Mouse (Mus musculus): ENCODE data around the gene Prdm1.

Prdm1 gene

DNA sequence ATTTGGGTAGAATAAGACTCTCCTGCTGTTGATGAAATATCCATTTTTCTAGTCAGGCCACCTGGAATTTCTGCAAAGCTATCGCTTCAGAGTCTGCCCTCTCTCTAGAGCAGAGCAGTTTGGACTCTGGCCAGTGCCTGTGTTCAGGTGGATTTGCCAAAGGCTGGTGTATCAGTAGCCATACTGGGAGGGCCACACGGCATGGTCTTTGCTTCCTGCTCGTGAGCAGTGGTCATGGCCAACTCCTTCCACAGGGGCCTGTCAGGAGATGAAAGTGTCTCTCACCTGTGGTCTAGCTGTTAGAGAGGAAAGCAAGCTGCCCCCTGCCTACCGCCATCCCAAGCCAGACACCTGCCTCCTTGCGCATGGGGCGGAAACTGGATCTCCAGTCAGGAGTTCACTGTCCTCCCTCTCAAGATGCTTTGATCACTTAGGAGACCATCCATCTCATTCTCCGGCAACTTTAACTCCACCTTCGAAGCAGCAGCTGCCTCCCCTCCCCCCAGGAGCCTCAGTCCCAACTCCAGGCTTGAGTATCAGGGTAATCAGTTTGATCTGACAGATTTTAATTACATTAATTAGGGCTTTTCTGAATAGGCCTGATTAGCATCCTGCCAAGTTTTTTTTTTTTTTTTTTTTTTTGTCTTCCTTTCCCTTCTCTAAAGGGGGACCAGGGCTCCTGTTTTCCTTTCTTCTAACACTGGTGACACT lies 35.3 kb downstream of the Prdm1 start:
- in situ Hi-C loops (cut with MboI, MseI): no loop called here

GRCm38 (mm10) chr10:44490899-44491422 lies 37.3 kb downstream of the Prdm1 start:
- in situ Hi-C loops (cut with MboI, MseI): no loop called here

GRCm38 (mm10) chr10:44487132-44487531 lies 41.2 kb downstream of the Prdm1 start:
- in situ Hi-C loops (cut with MboI, MseI): no loop called here

- in situ Hi-C loops (cut with MboI, MseI): no loop called here
Observed at GRCm38 (mm10) chr10:44484077-44484476, 44.2 kb downstream of the Prdm1 start.

DNA sequence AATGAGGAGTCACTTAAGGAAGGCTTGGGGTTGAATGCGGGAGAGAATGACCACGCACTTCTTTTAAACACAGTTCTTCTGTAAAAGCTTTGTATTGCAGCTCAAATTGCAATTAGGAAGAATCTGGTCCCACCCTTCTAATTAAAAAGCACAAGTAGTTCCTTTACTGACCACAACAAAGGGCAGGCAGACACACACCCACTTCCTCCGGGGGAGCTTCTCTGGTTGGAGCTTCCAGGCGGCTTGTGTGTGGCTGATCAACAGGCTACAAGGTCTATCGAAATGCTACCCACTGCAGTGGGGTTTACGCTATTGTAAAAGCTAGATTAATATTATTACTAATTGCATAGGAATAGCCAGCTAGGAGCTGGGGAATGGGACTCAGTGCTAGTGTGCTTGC lies 45.2 kb downstream of the Prdm1 start:
- in situ Hi-C loops (cut with MboI, MseI): no loop called here

- in situ Hi-C loops (cut with MboI, MseI): no loop called here
Observed at GRCm38 (mm10) chr10:44481379-44481778, 46.9 kb downstream of the Prdm1 start.

DNA sequence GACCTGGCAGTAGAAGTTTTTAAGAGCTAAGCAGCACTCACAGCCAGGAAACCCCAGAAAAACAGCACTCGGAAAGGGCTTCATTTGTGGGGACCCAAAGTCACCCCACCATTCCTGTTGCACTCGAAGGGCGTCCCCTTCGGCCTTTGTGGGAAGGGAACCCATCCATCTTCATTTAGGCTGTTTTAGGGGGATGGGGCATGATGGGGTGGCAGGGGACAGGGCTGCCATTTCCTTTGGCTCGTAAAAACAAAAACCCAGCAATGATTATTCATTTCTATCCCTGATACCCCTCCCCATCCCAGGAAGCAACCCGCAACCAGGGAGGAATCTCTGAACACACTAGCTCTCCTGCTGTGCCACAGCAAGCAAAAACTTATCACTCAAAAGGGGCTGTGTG lies 49.0 kb downstream of the Prdm1 start:
- in situ Hi-C loops (cut with MboI, MseI): no loop called here

GRCm38 (mm10) chr10:44478091-44478490 lies 50.2 kb downstream of the Prdm1 start:
- in situ Hi-C loops (cut with MboI, MseI): no loop called here

GRCm38 (mm10) chr10:44477240-44477639 lies 51.1 kb downstream of the Prdm1 start:
- in situ Hi-C loops (cut with MboI, MseI): no loop called here

- in situ Hi-C loops (cut with MboI, MseI): no loop called here
Observed at GRCm38 (mm10) chr10:44476523-44476922, 51.8 kb downstream of the Prdm1 start.

DNA sequence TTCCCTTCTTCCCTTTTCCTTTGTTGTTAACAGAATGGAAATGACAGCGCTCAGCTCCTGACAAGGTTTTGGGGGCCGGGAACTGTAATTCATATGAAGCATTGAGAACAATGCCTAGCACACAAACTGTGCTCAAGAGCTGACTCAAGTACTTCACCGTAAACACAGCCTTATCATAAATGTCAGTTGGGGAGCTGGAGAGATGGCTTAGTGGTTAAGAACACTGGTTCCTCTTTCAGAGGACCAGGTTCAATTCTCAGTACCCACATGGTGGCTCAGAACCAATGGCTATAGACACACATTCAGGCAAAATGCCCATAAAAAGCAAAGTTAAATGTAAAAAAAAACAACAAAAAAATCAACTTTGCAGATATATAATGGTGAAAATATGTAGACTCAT lies 52.9 kb downstream of the Prdm1 start:
- in situ Hi-C loops (cut with MboI, MseI): no loop called here

DNA sequence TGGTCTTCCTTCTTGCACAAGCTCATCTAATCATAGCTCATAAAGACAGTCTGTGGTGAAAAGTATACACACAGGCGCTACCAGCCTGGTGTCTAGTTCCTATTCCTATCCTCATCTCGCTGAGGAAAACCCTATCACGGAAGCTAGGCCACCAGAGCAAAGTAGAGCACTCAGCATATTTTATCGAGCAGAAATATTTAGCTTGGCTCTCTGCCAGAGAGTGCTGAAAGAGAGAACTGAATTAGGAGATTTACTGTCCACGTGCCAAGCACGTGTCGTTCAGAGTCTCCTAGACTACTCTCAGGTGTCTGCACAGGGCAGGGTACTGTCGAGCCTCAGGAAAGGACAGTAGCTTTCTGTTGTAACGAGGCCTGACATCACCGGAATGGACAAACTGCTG lies 54.0 kb downstream of the Prdm1 start:
- in situ Hi-C loops (cut with MboI, MseI): no loop called here

- in situ Hi-C loops (cut with MboI, MseI): no loop called here
Observed at GRCm38 (mm10) chr10:44465618-44466017, 62.7 kb downstream of the Prdm1 start.

- in situ Hi-C loops (cut with MboI, MseI): no loop called here
Observed at GRCm38 (mm10) chr10:44464563-44464962, 63.7 kb downstream of the Prdm1 start.

DNA sequence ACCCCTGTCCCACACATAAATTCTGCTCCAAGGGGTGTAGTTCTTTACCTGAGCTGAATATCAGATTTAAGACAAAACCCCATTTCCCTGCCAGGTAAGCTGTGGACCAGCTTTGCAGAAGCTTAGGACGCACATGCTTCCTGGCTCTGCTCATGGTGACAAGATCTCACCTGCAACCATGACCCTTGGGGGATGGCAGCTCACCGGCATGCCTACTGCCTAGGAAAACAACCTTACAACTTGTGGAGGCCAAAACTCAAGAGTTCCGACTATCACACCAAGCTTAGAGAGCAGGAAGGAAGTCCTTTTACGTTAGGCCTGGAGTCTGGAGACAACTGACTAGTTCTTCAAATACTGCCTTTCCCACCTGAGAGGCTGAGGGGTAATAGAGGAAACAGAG lies 64.4 kb downstream of the Prdm1 start:
- in situ Hi-C loops (cut with MboI, MseI): no loop called here

DNA sequence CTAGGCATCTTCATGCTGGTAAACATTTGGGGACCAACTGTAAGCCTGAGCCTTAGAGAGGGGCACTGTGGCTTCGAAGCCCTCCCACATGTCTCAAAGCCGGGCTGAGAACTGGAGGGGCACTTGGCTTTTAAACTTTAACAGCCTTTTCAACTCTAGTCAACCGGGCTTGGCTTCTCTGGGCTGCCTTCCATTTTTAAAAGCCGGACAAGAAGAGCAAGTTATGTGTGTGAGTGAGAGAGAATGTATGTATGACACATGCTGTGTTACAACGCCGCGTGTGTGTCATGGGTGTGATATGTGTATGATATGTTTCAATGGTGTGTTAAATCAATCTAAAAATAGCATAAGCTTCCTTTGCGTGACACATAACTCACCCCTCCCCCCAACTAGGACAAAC lies 66.0 kb downstream of the Prdm1 start:
- in situ Hi-C loops (cut with MboI, MseI): no loop called here

- in situ Hi-C loops (cut with MboI, MseI): no loop called here
Observed at GRCm38 (mm10) chr10:44461063-44461462, 67.2 kb downstream of the Prdm1 start.

DNA sequence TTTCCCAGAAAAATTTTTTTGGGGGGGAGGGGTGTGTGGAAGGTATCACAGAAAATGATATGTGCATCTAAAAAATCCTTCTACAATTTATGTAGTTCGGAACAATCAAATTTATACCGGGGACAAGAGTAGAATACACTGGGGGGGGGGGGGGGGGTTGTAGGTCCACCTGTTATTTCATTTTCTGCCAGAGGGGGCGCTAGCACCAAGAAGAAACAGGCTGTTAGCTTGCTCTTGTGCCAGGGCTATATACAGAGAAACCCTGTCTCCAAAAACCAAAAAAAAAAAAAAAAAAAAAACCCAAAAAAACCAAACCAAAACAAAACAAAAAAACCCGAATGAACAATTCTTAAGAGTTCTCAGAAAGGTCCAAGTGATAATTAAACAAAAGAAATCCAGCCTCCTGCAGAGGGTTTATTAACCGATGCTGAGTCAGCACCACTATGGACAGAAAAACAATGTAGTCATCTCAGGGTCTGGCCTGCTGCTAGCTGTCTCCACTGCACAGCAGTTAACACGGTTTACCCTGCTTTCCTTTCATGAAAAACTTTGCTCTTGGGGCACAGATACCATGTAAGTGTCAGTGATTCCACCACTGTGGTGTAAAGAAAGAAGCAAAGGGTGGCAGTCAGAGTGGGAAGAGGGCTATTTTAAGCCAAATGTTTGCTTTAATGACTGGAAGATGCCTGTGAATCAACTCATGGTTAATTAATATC lies 68.0 kb downstream of the Prdm1 start:
- in situ Hi-C loops (cut with MboI, MseI): no loop called here

DNA sequence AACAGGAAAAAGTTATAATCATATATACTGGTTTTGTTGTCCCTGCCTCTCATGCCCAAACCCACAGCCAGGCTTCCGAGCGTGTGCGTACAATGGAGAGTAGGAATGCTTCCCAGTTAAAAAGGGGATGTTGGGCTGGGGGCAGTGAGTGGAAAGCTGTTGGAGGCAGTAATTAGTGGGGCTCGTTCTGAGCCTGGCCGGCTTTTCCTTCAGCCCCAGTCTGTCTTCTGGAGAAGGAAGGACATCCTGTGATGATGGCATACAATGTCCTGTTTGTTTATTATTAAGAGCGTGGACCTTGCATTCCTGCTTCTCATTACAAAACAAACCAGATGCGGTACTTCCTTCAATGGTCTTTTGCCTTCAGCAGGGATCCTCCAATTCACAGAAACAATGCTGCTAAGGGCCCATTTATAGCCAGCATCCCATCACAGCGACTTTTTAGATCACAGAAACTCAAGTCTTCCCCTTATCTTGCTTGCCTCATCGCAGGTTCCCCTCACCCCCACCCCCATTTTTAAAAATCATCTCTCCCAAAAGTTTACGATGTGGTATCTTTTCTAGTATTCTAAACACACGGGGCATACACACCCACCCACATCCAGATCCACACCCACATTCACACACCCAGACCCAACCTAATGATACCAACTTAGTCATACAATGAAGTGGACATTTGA lies 68.8 kb downstream of the Prdm1 start:
- in situ Hi-C loops (cut with MboI, MseI): loop anchor here (10.0 kb wide), 3 partner anchors 65 to 545 kb away; partner anchors contain the start of gene Prdm1

DNA sequence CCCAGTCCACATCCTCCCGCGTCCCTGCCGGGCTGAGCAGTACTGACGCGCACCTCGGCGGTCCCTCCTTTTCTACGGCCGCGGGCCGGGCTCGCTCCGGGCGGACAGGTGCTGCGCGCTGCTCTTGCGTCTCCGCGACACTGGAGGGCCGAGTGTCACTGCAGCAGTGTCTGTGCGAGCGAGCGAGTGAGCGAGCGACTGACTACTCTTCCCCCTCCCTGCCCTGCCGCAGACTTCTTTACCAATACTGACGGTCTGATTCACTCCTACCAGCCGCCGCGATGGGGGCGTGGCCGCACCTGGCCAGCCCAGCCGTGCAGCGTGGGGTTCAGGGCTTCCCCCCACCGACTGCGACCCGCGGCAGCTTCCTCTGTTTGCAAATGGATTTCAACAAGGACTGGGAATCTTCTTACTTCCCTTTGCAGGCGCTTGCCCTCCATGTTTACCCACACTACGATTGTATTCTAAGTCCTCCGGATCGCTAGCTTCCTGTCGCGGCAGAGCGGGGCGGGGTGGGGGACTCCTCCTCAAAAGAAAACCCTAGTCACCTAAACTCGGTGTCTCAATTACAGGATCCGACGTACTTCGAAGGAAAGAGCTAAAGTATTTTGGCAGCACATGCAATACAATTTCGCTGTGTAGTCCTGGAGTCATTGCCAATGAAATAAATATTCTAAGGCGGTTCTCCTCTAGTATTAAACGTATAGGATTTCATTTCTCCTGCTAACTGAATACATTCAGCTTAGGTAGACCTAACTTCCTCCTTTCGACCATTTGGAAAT lies 69.6 kb downstream of the Prdm1 start:
- in situ Hi-C loops (cut with MboI, MseI): loop anchor here (10.0 kb wide), 3 partner anchors 66 to 546 kb away; partner anchors contain the start of gene Prdm1

DNA sequence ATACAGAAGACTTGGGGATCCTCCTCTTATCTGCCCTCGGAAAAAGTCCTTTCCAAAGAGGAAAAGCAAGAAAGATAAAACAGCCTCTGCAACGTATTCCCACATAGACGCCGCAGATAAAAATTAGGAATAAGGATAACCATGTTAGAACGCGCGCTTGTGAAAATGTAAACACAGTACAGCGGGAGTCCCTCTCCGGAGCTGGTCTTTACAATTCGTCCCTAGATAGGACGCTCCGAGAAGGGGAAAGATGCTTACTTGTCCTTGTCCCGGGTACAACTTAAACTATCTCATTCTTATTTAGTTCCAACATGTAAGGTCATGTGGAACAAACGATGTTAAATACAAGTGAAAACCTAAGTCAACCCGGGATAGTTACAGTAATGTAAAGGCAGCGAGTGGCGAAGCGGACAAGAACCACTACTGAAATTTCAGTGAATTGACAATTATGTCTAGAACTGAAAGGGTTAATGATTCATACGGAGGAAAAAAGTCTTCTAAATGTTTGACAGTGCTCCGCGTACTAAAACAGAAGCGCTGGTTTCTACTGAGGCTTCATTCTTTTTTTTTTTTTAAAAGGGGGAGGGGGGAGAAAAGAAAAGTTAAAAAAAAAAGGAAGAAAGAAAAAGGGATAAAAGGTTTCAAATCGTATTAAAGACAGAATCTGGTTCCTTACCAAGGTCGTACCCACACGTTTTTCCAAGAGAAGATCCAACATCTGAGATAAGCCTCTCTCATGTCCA lies 70.3 kb downstream of the Prdm1 start:
- in situ Hi-C loops (cut with MboI, MseI): loop anchor here (10.0 kb wide), 3 partner anchors 67 to 547 kb away; partner anchors contain the start of gene Prdm1

Measured in regulatory T cell (primary cell).